Mouse (Mus musculus) stomach, postnatal 0 days (tissue): ENCODE measurements at regions not wholly inside any gene's neighbourhood (a gene's known extent, or its start where the extent isn't known, plus 50 kb on each side); places are given as distances from the start of the nearest gene placed in this dataset.

Experiments used
- ATAC-seq: fragments of 200-750 bp; cut with Nextera tagmentation; 2 replicates; pipeline ENCODE4 v1.8.0; 2017; ENCODE audit not compliant: low FRiP score, low TSS enrichment
- DNase-seq: peaks from one replicate; pipeline ENCODE4 v3.0.0-alpha.2; 2016; ENCODE audit warnings: low spot score
- H3K27ac ChIP-seq: fragments of 300-500 bp; sonication (generic); replicated peaks from 2 replicates; pipeline ENCODE4 v1.5.1; 2014; ENCODE audit warnings: mild to moderate bottlenecking, control low read depth
- H3K27me3 ChIP-seq: fragments of 300-500 bp; sonication (generic); 2 replicates; pipeline ENCODE4 v1.6.1; 2014; ENCODE audit warnings: low read length; ENCODE audit not compliant: control insufficient read depth, insufficient read depth
- H3K36me3 ChIP-seq: fragments of 300-500 bp; sonication (generic); 2 replicates; pipeline ENCODE4 v1.6.1; 2014; ENCODE audit warnings: low read length, mixed read lengths; ENCODE audit not compliant: control insufficient read depth, insufficient read depth
- H3K4me1 ChIP-seq: fragments of 300-500 bp; sonication (generic); replicated peaks from 2 replicates; pipeline ENCODE4 v1.6.1; 2014; ENCODE audit warnings: antibody characterized with exemption; ENCODE audit not compliant: control insufficient read depth, insufficient read depth
- H3K4me2 ChIP-seq: fragments of 300-500 bp; sonication (generic); replicated peaks from 2 replicates; pipeline ENCODE4 v1.6.1; 2014; ENCODE audit warnings: low read depth, mild to moderate bottlenecking, control low read depth, moderate library complexity
- H3K4me3 ChIP-seq: fragments of 300-500 bp; sonication (generic); 2 replicates; pipeline ENCODE4 v1.5.1; 2014; ENCODE audit warnings: low read depth, low read length, control low read depth
- H3K9ac ChIP-seq: fragments of 300-500 bp; sonication (generic); 2 replicates; pipeline ENCODE4 v1.6.1; 2014; ENCODE audit warnings: mild to moderate bottlenecking, low read length, control low read depth, mixed read lengths
- H3K9me3 ChIP-seq: fragments of 300-500 bp; sonication (generic); 2 replicates; pipeline ENCODE4 v1.6.1; 2016; ENCODE audit warnings: low read length; ENCODE audit not compliant: control insufficient read depth
- CTCF ChIP-seq: IDR thresholded peaks from 2 replicates; pipeline ENCODE4 v1.5.1; 2016; ENCODE audit warnings: antibody characterized with exemption, low read depth, mild to moderate bottlenecking, moderate library complexity
- EP300 ChIP-seq: optimal IDR thresholded peaks from 2 replicates; pipeline ENCODE3; 2016; ENCODE audit warnings: antibody characterized with exemption
- WGBS: fragments of 180-500 bp; shearing (Covaris S2); extraction: QIAGEN DNeasy Blood & Tissue Kit; methylation state at CpG from one replicate; pipeline ENCODE4 v1.1.7; 2014; 5-methylcytosine and 5-hydroxymethylcytosine counted together

GRCm38 (mm10) chr13:111333035-111333434 lies 78.2 kb downstream of the Actbl2 start:
- ATAC-seq (no peak), DNase-seq (no peak)
- Histone ChIP-seq H3K4me3 (no peak overlapping the region), H3K36me3 (no peaks in the 10 kb centered on the region), H3K9ac (no peak overlapping the region), H3K27me3 (no peaks in the 10 kb centered on the region), H3K9me3 (no peaks in the 10 kb centered on the region), H3K27ac (no peak overlapping the region), H3K4me2 (no peak overlapping the region), H3K4me1 (no peaks in the 10 kb centered on the region)
- no peak for TF ChIP-seq EP300
- TF ChIP-seq CTCF, result no peak
- 59% methylated on average over 3 of the region's 3 CpGs for WGBS

- H3K36me3 ChIP-seq, result no peaks in the 10 kb centered on the region
- no peak for DNase-seq
- ATAC-seq, result no peak
- no peak overlapping the region for H3K4me3 ChIP-seq
- WGBS, result 56% methylated on average over 4 of the region's 4 CpGs
- no peak overlapping the region for H3K4me2 ChIP-seq
- no peak overlapping the region for H3K27ac ChIP-seq
- TF ChIP-seq CTCF (no peak), EP300 (no peak)
- H3K9me3 ChIP-seq, result no peaks in the 10 kb centered on the region
- no peaks in the 10 kb centered on the region for H3K4me1 ChIP-seq
- H3K27me3 ChIP-seq, result no peaks in the 10 kb centered on the region
- H3K9ac ChIP-seq, result no peak overlapping the region
These were observed 79.0 kb downstream of the Actbl2 start for GRCm38 (mm10) chr13:111333851-111334250.

DNA sequence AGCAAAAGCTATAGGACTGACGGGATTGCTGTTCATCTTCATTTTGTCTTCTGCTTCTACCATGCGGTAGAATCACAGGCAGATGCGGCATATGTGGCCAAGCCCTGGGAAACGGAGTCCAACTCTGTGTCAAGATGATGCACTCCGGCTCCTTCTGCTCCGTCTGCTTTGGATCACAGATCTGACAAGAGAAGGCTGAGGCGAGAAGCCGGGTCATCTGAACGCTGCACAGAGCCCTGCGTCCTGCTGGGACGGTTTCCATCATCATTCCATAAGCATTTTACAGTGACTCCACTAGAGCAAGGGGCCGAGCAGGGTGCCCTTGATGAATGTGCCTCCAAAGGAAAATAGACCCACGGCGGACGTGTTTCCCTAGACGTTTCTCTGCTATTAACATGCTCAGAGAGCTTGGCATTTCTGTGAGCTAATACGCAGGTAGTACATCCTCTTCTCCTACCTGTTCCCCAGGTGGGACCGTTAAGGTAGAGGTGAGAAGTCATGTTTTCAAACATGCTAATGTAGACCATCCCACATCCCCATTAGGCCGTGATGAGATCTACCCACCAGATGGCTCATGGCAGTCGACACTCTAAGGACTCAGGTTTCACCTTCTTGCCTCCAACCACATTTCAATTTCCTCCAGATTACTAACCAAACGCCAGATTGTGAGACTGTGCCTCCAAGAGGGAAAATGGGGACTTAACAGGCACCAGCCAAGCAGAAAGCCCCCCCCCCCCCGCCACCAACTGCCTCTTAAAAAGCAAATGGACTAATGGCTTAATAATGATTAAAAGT lies 79.6 kb downstream of the Actbl2 start:
- no peaks in the 10 kb centered on the region for H3K9me3 ChIP-seq
- H3K4me3 ChIP-seq, result no peak overlapping the region
- H3K4me1 ChIP-seq, result no peaks in the 10 kb centered on the region
- no peak overlapping the region for H3K9ac ChIP-seq
- H3K36me3 ChIP-seq, result no peaks in the 10 kb centered on the region
- 46% methylated on average over 22 of the region's 22 CpGs for WGBS
- no peak overlapping the region for H3K4me2 ChIP-seq
- H3K27ac ChIP-seq, result no peak overlapping the region
- DNase-seq (peak; percentile 20), ATAC-seq (peak; percentile 65; the same call in 1 of the 2 replicates)
- H3K27me3 ChIP-seq, result no peaks in the 10 kb centered on the region
- TF ChIP-seq CTCF, result no peak
- TF ChIP-seq EP300, result peak; percentile 67

- H3K9me3 ChIP-seq, result no peaks in the 10 kb centered on the region
- H3K27me3 ChIP-seq, result no peaks in the 10 kb centered on the region
- no peak overlapping the region for H3K9ac ChIP-seq
- H3K27ac ChIP-seq, result no peak overlapping the region
- no peak for TF ChIP-seq EP300
- TF ChIP-seq CTCF, result no peak
- DNase-seq, result no peak
- WGBS, result 71% methylated on average over 10 of the region's 10 CpGs
- no peaks in the 10 kb centered on the region for H3K36me3 ChIP-seq
- no peak overlapping the region for H3K4me2 ChIP-seq
- no peak overlapping the region for H3K4me3 ChIP-seq
- no peaks in the 10 kb centered on the region for H3K4me1 ChIP-seq
- ATAC-seq, result no peak
These were observed 90.2 kb downstream of the Actbl2 start for GRCm38 (mm10) chr13:111344981-111345380.

DNA sequence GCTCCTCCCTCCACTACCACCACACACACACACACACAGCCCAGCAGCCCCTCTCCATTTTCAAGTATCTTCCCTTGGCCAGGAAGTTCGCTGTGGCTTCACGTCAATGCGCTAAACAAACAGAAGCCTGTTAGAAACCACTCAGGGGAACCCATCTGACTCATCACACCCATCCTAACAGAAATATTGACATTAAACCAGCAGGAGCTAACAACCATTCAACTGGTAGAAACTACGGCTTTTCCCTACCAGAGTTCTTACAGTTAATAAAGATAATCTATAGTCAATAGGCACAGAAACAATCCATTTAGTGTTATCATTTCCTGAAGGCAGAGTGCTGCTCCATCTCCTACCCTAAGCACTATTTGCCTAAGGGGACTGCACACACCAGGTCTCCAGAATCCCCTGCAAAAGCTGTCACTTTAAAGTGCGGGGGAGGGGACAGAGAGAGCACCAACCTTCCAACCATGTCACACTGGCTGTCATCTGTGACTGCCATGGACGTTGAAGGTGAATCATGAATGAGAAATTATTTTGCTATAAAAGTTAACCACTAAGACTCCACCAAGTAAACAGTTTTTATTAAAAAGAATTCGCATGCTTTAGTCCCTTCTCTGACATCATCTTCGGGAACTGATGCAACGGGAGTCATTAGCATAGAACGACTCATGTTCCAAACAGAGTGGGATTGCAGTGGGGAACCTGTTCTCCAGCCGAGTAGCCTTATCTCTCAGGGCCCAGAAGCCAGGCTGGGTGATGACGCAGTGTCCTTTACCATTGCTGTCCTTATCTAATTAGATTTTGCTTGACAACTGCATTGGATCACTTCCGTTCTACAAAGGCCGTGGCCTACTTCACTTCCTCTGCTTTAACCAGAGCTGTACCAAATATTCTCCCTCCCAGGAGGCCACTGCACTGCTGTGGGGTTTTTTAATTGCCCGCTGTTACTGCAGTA lies 91.0 kb downstream of the Actbl2 start:
- no peak for DNase-seq
- no peaks in the 10 kb centered on the region for H3K4me1 ChIP-seq
- H3K4me2 ChIP-seq, result no peak overlapping the region
- H3K27ac ChIP-seq, result no peak overlapping the region
- no peaks in the 10 kb centered on the region for H3K36me3 ChIP-seq
- no peaks in the 10 kb centered on the region for H3K27me3 ChIP-seq
- H3K9ac ChIP-seq, result no peak overlapping the region
- H3K4me3 ChIP-seq, result no peak overlapping the region
- no peaks in the 10 kb centered on the region for H3K9me3 ChIP-seq
- WGBS, result 56% methylated on average over 15 of the region's 15 CpGs
- ATAC-seq, result 0 out of 2 replicates have a peak, but pooled peaks have one; percentile 47
- TF ChIP-seq CTCF (no peak), EP300 (no peak)
